8 mouse cellular contexts compared by ENCODE assay signal in genomic region chr3:79886357-79887091, GRCm38 (mm10). TPM values are rescaled to one million over a fixed set of nuclear protein-coding genes. Genes with fewer than 3 reads are reported as not detected.
DNase-seq lines count a peak whose midpoint lies in the region; ATAC-seq and TF ChIP-seq lines count a peak whose summit lies in the region.

No protein-coding gene starts in this region.

- DNase-seq in ZHBTc4 (ENCODE audit: low read depth, low spot score), result peak; percentile 51
- DNase-seq in heart, adult 18-20 months, result peak; percentile 75 to 85
- DNase-seq in lung, postnatal 25 days (ENCODE audit: low spot score), result peak; percentile 60
- peak; percentile 19 for DNase-seq in stomach, postnatal 0 days (ENCODE audit: low spot score)
- no peak for DNase-seq in frontal cortex, adult 2 months (ENCODE audit: extremely low spot score in 1 of 2, low spot score in 1 of 2)

- H3K9me3 ChIP-seq in forebrain, embryonic 13.5 days (replicated peaks), result no peaks in the 10 kb centered on the region
- no peaks in the 10 kb centered on the region for H3K9me3 ChIP-seq in forebrain, embryonic 12.5 days
- H3K9me3 ChIP-seq in kidney, embryonic 16.5 days (ENCODE audit: low read length), result no peaks in the 10 kb centered on the region
- H3K9me3 ChIP-seq in stomach, postnatal 0 days (ENCODE audit: control insufficient read depth, low read length), result no peaks in the 10 kb centered on the region

- H3K4me1 ChIP-seq in forebrain, embryonic 13.5 days, result no peaks in the 10 kb centered on the region
- H3K4me1 ChIP-seq in forebrain, embryonic 12.5 days, result no peaks in the 10 kb centered on the region
- peaks cover 26% of the 10 kb centered on the region for H3K4me1 ChIP-seq in kidney, embryonic 16.5 days (ENCODE audit: insufficient read depth, low read length)
- H3K4me1 ChIP-seq in stomach, postnatal 0 days (replicated peaks; ENCODE audit: control insufficient read depth, insufficient read depth), result no peaks in the 10 kb centered on the region

- ATAC-seq in forebrain, embryonic 13.5 days, result peak; percentile 34; the same call in 1 of the 2 replicates
- no peak; the same call in 1 of the 2 replicates for ATAC-seq in forebrain, embryonic 12.5 days (ENCODE audit: low FRiP score)
- ATAC-seq in kidney, embryonic 16.5 days (ENCODE audit: low FRiP score, low TSS enrichment), result peak; percentile 29
- peak; percentile 55 for ATAC-seq in stomach, postnatal 0 days (ENCODE audit: low FRiP score, low TSS enrichment)

- no peaks in the 10 kb centered on the region for H3K27me3 ChIP-seq in forebrain, embryonic 13.5 days
- H3K27me3 ChIP-seq in forebrain, embryonic 12.5 days, result no peaks in the 10 kb centered on the region
- H3K27me3 ChIP-seq in kidney, embryonic 16.5 days (ENCODE audit: insufficient read depth, low read length), result no peaks in the 10 kb centered on the region
- no peaks in the 10 kb centered on the region for H3K27me3 ChIP-seq in stomach, postnatal 0 days (ENCODE audit: control insufficient read depth, insufficient read depth, low read length)

- H3K27ac ChIP-seq in forebrain, embryonic 13.5 days, result no peak overlapping the region
- no peak overlapping the region for H3K27ac ChIP-seq in forebrain, embryonic 12.5 days
- H3K27ac ChIP-seq in kidney, embryonic 16.5 days (ENCODE audit: low read length), result peak overlapping the region; percentile 88
- H3K27ac ChIP-seq in stomach, postnatal 0 days (replicated peaks), result peak overlapping the region; percentile 78

- no peak overlapping the region for H3K4me2 ChIP-seq in forebrain, embryonic 13.5 days
- H3K4me2 ChIP-seq in forebrain, embryonic 12.5 days, result no peak overlapping the region
- H3K4me2 ChIP-seq in kidney, embryonic 16.5 days (replicated peaks; ENCODE audit: low read depth, low read length), result peak overlapping the region; percentile 59
- peak overlapping the region; percentile 60 for H3K4me2 ChIP-seq in stomach, postnatal 0 days (replicated peaks; ENCODE audit: low read depth)

- peak; percentile 67 for TF ChIP-seq CTCF in stomach, postnatal 0 days (IDR thresholded peaks at IDR 0.05; ENCODE audit: low read depth)

- no peak overlapping the region for H3K4me3 ChIP-seq in forebrain, embryonic 13.5 days
- no peak overlapping the region for H3K4me3 ChIP-seq in forebrain, embryonic 12.5 days (replicated peaks)
- peak overlapping the region; percentile 47 for H3K4me3 ChIP-seq in kidney, embryonic 16.5 days (ENCODE audit: low read length)
- H3K4me3 ChIP-seq in stomach, postnatal 0 days (ENCODE audit: low read depth, low read length), result peak overlapping the region; percentile 41

- H3K36me3 ChIP-seq in forebrain, embryonic 13.5 days (ENCODE audit: poor library complexity, severe bottlenecking), result no peaks in the 10 kb centered on the region
- H3K36me3 ChIP-seq in forebrain, embryonic 12.5 days (replicated peaks), result no peaks in the 10 kb centered on the region
- H3K36me3 ChIP-seq in kidney, embryonic 16.5 days (ENCODE audit: insufficient read depth, low read length), result no peaks in the 10 kb centered on the region
- H3K36me3 ChIP-seq in stomach, postnatal 0 days (ENCODE audit: control insufficient read depth, insufficient read depth, low read length), result no peaks in the 10 kb centered on the region

- no peak for TF ChIP-seq EP300 in stomach, postnatal 0 days (optimal IDR thresholded peaks at IDR 0.05)

- no peak overlapping the region for H3K9ac ChIP-seq in forebrain, embryonic 13.5 days
- no peak overlapping the region for H3K9ac ChIP-seq in forebrain, embryonic 12.5 days
- H3K9ac ChIP-seq in kidney, embryonic 16.5 days (replicated peaks; ENCODE audit: low read length), result peak overlapping the region; percentile 63
- H3K9ac ChIP-seq in stomach, postnatal 0 days (ENCODE audit: low read length), result peak overlapping the region; percentile 51

- 91% methylated on average over 23 of the region's 23 CpGs for WGBS in forebrain, embryonic 13.5 days
- WGBS in forebrain, embryonic 12.5 days, result 91% methylated on average over 23 of the region's 23 CpGs
- WGBS in kidney, embryonic 16.5 days, result 63% methylated on average over 23 of the region's 23 CpGs
- WGBS in stomach, postnatal 0 days, result 58% methylated on average over 23 of the region's 23 CpGs

RNA-seq across cellular contexts. Expression of gene Fam198b, which starts 2.2 kb away (rescaled TPM):
- 0.79 and 2.4 TPM in 2 replicates for polyA plus RNA-seq in forebrain, embryonic 13.5 days (2015; fragmentation: Nextera tagmentation; extraction: Ambion mirVana)
- 1.4 TPM in 2 replicates for polyA plus RNA-seq in forebrain, embryonic 12.5 days (2016; fragmentation: Nextera tagmentation; extraction: Ambion mirVana)
- 10 to 100 TPM in 1 of 2 experiments, 1 to 10 TPM in 1; 8.6 to 11.9 TPM for total RNA-seq in heart, adult 18-20 months (2021)
- polyA plus RNA-seq in kidney, embryonic 16.5 days (2015; fragmentation: Nextera tagmentation; extraction: Ambion mirVana), result 12.3 and 13.0 TPM in 2 replicates
- polyA plus RNA-seq in stomach, postnatal 0 days (2015; fragmentation: Nextera tagmentation; extraction: Ambion mirVana), result 7.9 and 8.6 TPM in 2 replicates
- 2.4 and 3.0 TPM in 2 replicates for polyA plus RNA-seq in frontal cortex, adult 2 months (2012; rRNA removed)

RNA-seq across cellular contexts. Expression of gene Tmem144, which starts 34.0 kb away (rescaled TPM):
- 3.3 and 4.0 TPM in 2 replicates for polyA plus RNA-seq in forebrain, embryonic 13.5 days (2015; fragmentation: Nextera tagmentation; extraction: Ambion mirVana)
- 3.7 and 4.3 TPM in 2 replicates for polyA plus RNA-seq in forebrain, embryonic 12.5 days (2016; fragmentation: Nextera tagmentation; extraction: Ambion mirVana)
- total RNA-seq in heart, adult 18-20 months (2021), result 10 to 100 TPM; 16.4 to 18.8 TPM
- polyA plus RNA-seq in kidney, embryonic 16.5 days (2015; fragmentation: Nextera tagmentation; extraction: Ambion mirVana), result 6.8 and 7.2 TPM in 2 replicates
- polyA plus RNA-seq in stomach, postnatal 0 days (2015; fragmentation: Nextera tagmentation; extraction: Ambion mirVana), result 1.7 and 2.2 TPM in 2 replicates
- polyA plus RNA-seq in frontal cortex, adult 2 months (2012; rRNA removed), result 5.1 and 5.8 TPM in 2 replicates

Comparison
In these comparisons a context has a peak if more than half of its experiments do, and no peak if none do; other contexts are left out.
1. H3K27ac ChIP-seq: peak in kidney, embryonic 16.5 days (single experiment) and stomach, postnatal 0 days (single experiment); none in forebrain, embryonic 13.5 days (single experiment) and forebrain, embryonic 12.5 days (single experiment).
2. H3K4me2 ChIP-seq: peak in kidney, embryonic 16.5 days (single experiment) and stomach, postnatal 0 days (single experiment); none in forebrain, embryonic 13.5 days (single experiment) and forebrain, embryonic 12.5 days (single experiment).
3. H3K4me3 ChIP-seq: peak in kidney, embryonic 16.5 days (single experiment) and stomach, postnatal 0 days (single experiment); none in forebrain, embryonic 13.5 days (single experiment) and forebrain, embryonic 12.5 days (single experiment).
4. H3K9ac ChIP-seq: peak in kidney, embryonic 16.5 days (single experiment) and stomach, postnatal 0 days (single experiment); none in forebrain, embryonic 13.5 days (single experiment) and forebrain, embryonic 12.5 days (single experiment).
5. DNase-seq: peak in ZHBTc4 (single experiment), heart, adult 18-20 months (2 of 2), lung, postnatal 25 days (single experiment) and stomach, postnatal 0 days (single experiment); none in frontal cortex, adult 2 months (0 of 2).